Mouse (Mus musculus) midbrain, embryonic 12.5 days (tissue): Measurements from ENCODE around the gene Erc1. TPM values are rescaled to one million over a fixed set of nuclear protein-coding genes. Genes with fewer than 3 reads are reported as not detected.

ENCODE experiments used
- ATAC-seq: fragments of 200-750 bp; cut with Nextera tagmentation; 2 replicates; pipeline ENCODE4 v1.8.0; 2017; ENCODE audit warnings: low read depth, moderate TSS enrichment, moderate library complexity; ENCODE audit not compliant: low FRiP score
- H3K27ac ChIP-seq: fragments of 300-500 bp; sonication (generic); replicated peaks from 2 replicates; pipeline ENCODE4 v1.5.1; 2016; ENCODE audit warnings: mild to moderate bottlenecking
- H3K27me3 ChIP-seq: fragments of 300-500 bp; sonication (generic); 2 replicates; pipeline ENCODE4 v1.6.1; 2016; ENCODE audit warnings: mild to moderate bottlenecking
- H3K36me3 ChIP-seq: fragments of 300-500 bp; sonication (generic); 2 replicates; pipeline ENCODE4 v1.6.1; 2016
- H3K4me1 ChIP-seq: fragments of 300-500 bp; sonication (generic); 2 replicates; pipeline ENCODE4 v1.6.1; 2016
- H3K4me2 ChIP-seq: fragments of 300-500 bp; sonication (generic); replicated peaks from 2 replicates; pipeline ENCODE4 v1.6.1; 2016; ENCODE audit warnings: mild to moderate bottlenecking, moderate library complexity
- H3K4me3 ChIP-seq: fragments of 300-500 bp; sonication (generic); 2 replicates; pipeline ENCODE4 v1.5.1; 2016; ENCODE audit warnings: mild to moderate bottlenecking
- H3K9ac ChIP-seq: fragments of 300-500 bp; sonication (generic); replicated peaks from 2 replicates; pipeline ENCODE4 v1.6.1; 2016; ENCODE audit warnings: mild to moderate bottlenecking, moderate library complexity
- H3K9me3 ChIP-seq: fragments of 300-500 bp; sonication (generic); 2 replicates; pipeline ENCODE4 v1.6.1; 2016; ENCODE audit warnings: mild to moderate bottlenecking
- WGBS: fragments of 180-500 bp; shearing (Covaris S2); methylation state at CpG from one replicate; pipeline ENCODE4 v1.1.7; 2016; 5-methylcytosine and 5-hydroxymethylcytosine counted together
- polyA plus RNA-seq: library from polyadenylated mRNA; unstranded; fragments of >200 nt; fragmentation: Nextera tagmentation; extraction: Ambion mirVana; gene quantifications from 2 replicates; pipeline ENCODE4 v1.2.1, GENCODE M21; 2016

Erc1 gene
- polyA plus RNA-seq, 1 experiment from 2014 or later: 37.2 TPM

- Histone ChIP-seq H3K4me1 (no peaks in the 10 kb centered on the region), H3K9me3 (no peaks in the 10 kb centered on the region), H3K36me3 (peaks cover 10% of the 10 kb centered on the region), H3K9ac (no peak overlapping the region), H3K4me2 (no peak overlapping the region), H3K4me3 (no peak overlapping the region), H3K27ac (no peak overlapping the region), H3K27me3 (no peaks in the 10 kb centered on the region)
- no peak for ATAC-seq
- WGBS: 97% methylated on average over 4 of the region's 4 CpGs
Measured at GRCm38 (mm10) chr6:119738638-119739375, 109.2 kb downstream of the Erc1 start.

- ATAC-seq: no peak
- peaks cover 3% of the 10 kb centered on the region for H3K36me3 ChIP-seq
- no peaks in the 10 kb centered on the region for H3K4me1 ChIP-seq
- H3K9ac ChIP-seq: no peak overlapping the region
- no peak overlapping the region for H3K27ac ChIP-seq
- H3K27me3 ChIP-seq: no peaks in the 10 kb centered on the region
- WGBS: 87% methylated on average over 4 of the region's 4 CpGs
- no peak overlapping the region for H3K4me2 ChIP-seq
- H3K4me3 ChIP-seq: no peak overlapping the region
- H3K9me3 ChIP-seq: no peaks in the 10 kb centered on the region
Measured at GRCm38 (mm10) chr6:119737716-119738115, 110.3 kb downstream of the Erc1 start.

- H3K27ac ChIP-seq: no peak overlapping the region
- no peak for ATAC-seq
- no peak overlapping the region for H3K4me2 ChIP-seq
- no peaks in the 10 kb centered on the region for H3K4me1 ChIP-seq
- WGBS: 93% methylated on average over 2 of the region's 2 CpGs
- H3K36me3 ChIP-seq: no peaks in the 10 kb centered on the region
- no peak overlapping the region for H3K9ac ChIP-seq
- H3K4me3 ChIP-seq: no peak overlapping the region
- no peaks in the 10 kb centered on the region for H3K9me3 ChIP-seq
- H3K27me3 ChIP-seq: no peaks in the 10 kb centered on the region
Measured at GRCm38 (mm10) chr6:119735937-119736336, 112.0 kb downstream of the Erc1 start.

- Histone ChIP-seq H3K4me3 (no peak overlapping the region), H3K9ac (no peak overlapping the region), H3K27ac (no peak overlapping the region), H3K4me2 (no peak overlapping the region), H3K36me3 (no peaks in the 10 kb centered on the region), H3K9me3 (no peaks in the 10 kb centered on the region), H3K4me1 (no peaks in the 10 kb centered on the region), H3K27me3 (no peaks in the 10 kb centered on the region)
- ATAC-seq: no peak
- 96% methylated on average over 2 of the region's 2 CpGs for WGBS
Measured at GRCm38 (mm10) chr6:119731155-119731554, 116.8 kb downstream of the Erc1 start.

- no peaks in the 10 kb centered on the region for H3K27me3 ChIP-seq
- H3K4me3 ChIP-seq: no peak overlapping the region
- H3K36me3 ChIP-seq: peaks cover 3% of the 10 kb centered on the region; the same call in 1 of the 2 replicates
- H3K4me2 ChIP-seq: no peak overlapping the region
- 94% methylated on average over 2 of the region's 2 CpGs for WGBS
- no peaks in the 10 kb centered on the region for H3K9me3 ChIP-seq
- no peaks in the 10 kb centered on the region for H3K4me1 ChIP-seq
- H3K9ac ChIP-seq: no peak overlapping the region
- H3K27ac ChIP-seq: no peak overlapping the region
- no peak for ATAC-seq
Measured at GRCm38 (mm10) chr6:119715234-119715633, 132.7 kb downstream of the Erc1 start.

GRCm38 (mm10) chr6:119713961-119714360, 134.0 kb downstream of the Erc1 start:
- no peaks in the 10 kb centered on the region for H3K27me3 ChIP-seq
- 83% methylated on average over 2 of the region's 2 CpGs for WGBS
- H3K4me2 ChIP-seq: no peak overlapping the region
- H3K9me3 ChIP-seq: no peaks in the 10 kb centered on the region
- ATAC-seq: no peak
- H3K9ac ChIP-seq: no peak overlapping the region
- H3K4me1 ChIP-seq: no peaks in the 10 kb centered on the region
- no peak overlapping the region for H3K4me3 ChIP-seq
- no peaks in the 10 kb centered on the region for H3K36me3 ChIP-seq
- H3K27ac ChIP-seq: no peak overlapping the region

- H3K27me3 ChIP-seq: no peaks in the 10 kb centered on the region
- 81% methylated on average over 1 of the region's 1 CpGs for WGBS
- no peaks in the 10 kb centered on the region for H3K4me1 ChIP-seq
- H3K27ac ChIP-seq: no peak overlapping the region
- no peaks in the 10 kb centered on the region for H3K9me3 ChIP-seq
- H3K36me3 ChIP-seq: no peaks in the 10 kb centered on the region
- H3K4me2 ChIP-seq: no peak overlapping the region
- H3K9ac ChIP-seq: no peak overlapping the region
- no peak overlapping the region for H3K4me3 ChIP-seq
- ATAC-seq: no peak
Measured at GRCm38 (mm10) chr6:119712486-119712885, 135.5 kb downstream of the Erc1 start.

- Histone ChIP-seq H3K4me1 (no peaks in the 10 kb centered on the region), H3K36me3 (no peaks in the 10 kb centered on the region), H3K9ac (no peak overlapping the region), H3K4me2 (no peak overlapping the region), H3K4me3 (no peak overlapping the region), H3K27ac (no peak overlapping the region), H3K9me3 (no peaks in the 10 kb centered on the region), H3K27me3 (no peaks in the 10 kb centered on the region)
- no peak for ATAC-seq
- 75% methylated on average over 8 of the region's 8 CpGs for WGBS
Measured at GRCm38 (mm10) chr6:119711649-119712305, 136.2 kb downstream of the Erc1 start.

- H3K36me3 ChIP-seq: no peaks in the 10 kb centered on the region
- no peaks in the 10 kb centered on the region for H3K4me1 ChIP-seq
- no peaks in the 10 kb centered on the region for H3K9me3 ChIP-seq
- no peak overlapping the region for H3K4me3 ChIP-seq
- ATAC-seq: no peak
- H3K9ac ChIP-seq: no peak overlapping the region
- no peak overlapping the region for H3K4me2 ChIP-seq
- H3K27ac ChIP-seq: no peak overlapping the region
- no peaks in the 10 kb centered on the region for H3K27me3 ChIP-seq
Measured at GRCm38 (mm10) chr6:119709552-119709951, 138.4 kb downstream of the Erc1 start.

- Histone ChIP-seq H3K4me2 (no peak overlapping the region), H3K9me3 (no peaks in the 10 kb centered on the region), H3K27ac (no peak overlapping the region), H3K27me3 (no peaks in the 10 kb centered on the region), H3K9ac (no peak overlapping the region), H3K4me3 (no peak overlapping the region), H3K4me1 (no peaks in the 10 kb centered on the region), H3K36me3 (no peaks in the 10 kb centered on the region)
- no peak for ATAC-seq
- 89% methylated on average over 5 of the region's 5 CpGs for WGBS
Measured at GRCm38 (mm10) chr6:119707911-119708310, 140.1 kb downstream of the Erc1 start.

GRCm38 (mm10) chr6:119704899-119705298, 143.1 kb downstream of the Erc1 start:
- whole genome bisulfite sequencing: 95% methylated on average over 2 of the region's 2 CpGs
- no peaks in the 10 kb centered on the region for H3K9me3 ChIP-seq

GRCm38 (mm10) chr6:119692754-119693153, 155.2 kb downstream of the Erc1 start:
- no peak overlapping the region for H3K4me2 ChIP-seq
- no peak overlapping the region for H3K27ac ChIP-seq
- H3K9ac ChIP-seq: no peak overlapping the region
- H3K4me3 ChIP-seq: no peak overlapping the region
- peaks cover 15% of the 10 kb centered on the region for H3K36me3 ChIP-seq
- no peaks in the 10 kb centered on the region for H3K9me3 ChIP-seq
- no peaks in the 10 kb centered on the region for H3K27me3 ChIP-seq
- ATAC-seq: no peak
- no peaks in the 10 kb centered on the region for H3K4me1 ChIP-seq
- 93% methylated on average over 5 of the region's 5 CpGs for WGBS

More at GRCm38 (mm10) chr6:119704899-119705298, 143.1 kb downstream of the Erc1 start:
- Histone ChIP-seq H3K9ac (no peak overlapping the region), H3K4me2 (no peak overlapping the region), H3K27me3 (no peaks in the 10 kb centered on the region), H3K27ac (no peak overlapping the region), H3K4me3 (no peak overlapping the region), H3K36me3 (no peaks in the 10 kb centered on the region), H3K4me1 (no peaks in the 10 kb centered on the region)
- no peak for ATAC-seq
